Mouse (Mus musculus) central nervous system, embryonic 14 days (tissue): ENCODE data around the gene Osgep. TPM values are rescaled to one million over a fixed set of nuclear protein-coding genes. Genes with fewer than 3 reads are reported as not detected.

Experiments
- polyA plus RNA-seq: library from polyadenylated mRNA; depleted of rRNA; stranded (reverse); fragments of >200 nt; gene quantifications from 2 replicates; pipeline ENCODE4 v1.2.3, GENCODE M21; 2012; rRNA removed

Gene Osgep
- polyA plus RNA-seq, result 122 and 139 TPM in 2 replicates

GRCm38 (mm10) chr14:50924281-50925064 lies at the start of gene Osgep, which contains the start of gene Apex1:
Gene Osgep (minus strand): TSS chr14:50924893.
Gene Apex1 (plus strand): TSS chr14:50924968.

GRCm38 (mm10) chr14:50955942-50956508 lies 31.3 kb upstream of the Osgep start, which contains the start of gene Pnp2:
Gene Pnp2 (plus strand): TSS chr14:50955992.

GRCm38 (mm10) chr14:50943932-50944667 lies 19.4 kb upstream of the Osgep start, which contains the start of gene Gm49342:
Gene Gm49342 (plus strand): TSS chr14:50944517.

GRCm38 (mm10) chr14:50930754-50931492 lies 6.2 kb upstream of the Osgep start, which contains the start of the genes Pip4p1 and Pnp:
Gene Pip4p1 (minus strand): TSS chr14:50930856.
Gene Pnp (plus strand): TSS chr14:50931082.

GRCm38 (mm10) chr14:50897374-50897765 lies 27.3 kb downstream of the Osgep start, which contains the start of gene Klhl33:
Gene Klhl33 (minus strand): TSS chr14:50897507.

GRCm38 (mm10) chr14:50869889-50870804 lies 54.5 kb downstream of the Osgep start, which contains the start of gene Tep1:
Gene Tep1 (minus strand): TSS chr14:50870560.

Other genes starting within 250 kb of the Osgep start
- not detected in 2 replicates for gene Olfr747, start 231.7 kb downstream of the Osgep start, polyA plus RNA-seq
- gene Olfr748, start 217.5 kb downstream of the Osgep start, polyA plus RNA-seq, result not detected in 2 replicates
- gene Olfr749, start 179.8 kb downstream of the Osgep start, polyA plus RNA-seq, result not detected in 2 replicates
- 103 and 110 TPM in 2 replicates for gene Ttc5, start 139.4 kb downstream of the Osgep start, polyA plus RNA-seq
- gene Ccnb1ip1, start 117.2 kb downstream of the Osgep start, polyA plus RNA-seq, result 0.04 and 0.08 TPM in 2 replicates
- 81.9 and 85.9 TPM in 2 replicates for gene Parp2, start 117.1 kb downstream of the Osgep start, polyA plus RNA-seq
- gene Tep1, start 54.3 kb downstream of the Osgep start, polyA plus RNA-seq, result 4.2 and 6.1 TPM in 2 replicates
- 0.79 and 1.2 TPM in 2 replicates for gene Klhl33, start 27.4 kb downstream of the Osgep start, polyA plus RNA-seq
- 167 and 214 TPM in 2 replicates for gene Apex1, start 75 bp upstream of the Osgep start, polyA plus RNA-seq
- 129 and 137 TPM in 2 replicates for gene Pip4p1, start 6.0 kb upstream of the Osgep start, polyA plus RNA-seq
- gene Pnp, start 6.2 kb upstream of the Osgep start, polyA plus RNA-seq, result 22.1 and 24.5 TPM in 2 replicates
- gene Gm49342, start 19.6 kb upstream of the Osgep start, polyA plus RNA-seq, result 28.5 and 35.7 TPM in 2 replicates
- 0.23 and 0.28 TPM in 2 replicates for gene Pnp2, start 31.1 kb upstream of the Osgep start, polyA plus RNA-seq
- gene Rnase10, start 82.9 kb upstream of the Osgep start, polyA plus RNA-seq, result 0.04 TPM in 1 of 2 replicates, not detected in the other
- gene Rnase9, start 117.0 kb upstream of the Osgep start, polyA plus RNA-seq, result not detected in 2 replicates
- not detected in 2 replicates for gene Rnase11, start 125.3 kb upstream of the Osgep start, polyA plus RNA-seq
- not detected in 2 replicates for gene Rnase12, start 132.8 kb upstream of the Osgep start, polyA plus RNA-seq
- gene Olfr750, start 149.5 kb upstream of the Osgep start, polyA plus RNA-seq, result not detected in 2 replicates
- 14.3 and 24.3 TPM in 2 replicates for gene Rnase4, start 166.2 kb upstream of the Osgep start, polyA plus RNA-seq
- 4.3 and 6.9 TPM in 2 replicates for gene Ang, start 166.3 kb upstream of the Osgep start, polyA plus RNA-seq
- gene Eddm3b, start 189.5 kb upstream of the Osgep start, polyA plus RNA-seq, result not detected in 2 replicates
- gene Rnase6, start 199.0 kb upstream of the Osgep start, polyA plus RNA-seq, result 0.35 and 0.66 TPM in 2 replicates
- gene Rnase1, start 221.9 kb upstream of the Osgep start, polyA plus RNA-seq, result 0.25 and 0.31 TPM in 2 replicates
- not detected in 2 replicates for gene Rnase2b, start 237.4 kb upstream of the Osgep start, polyA plus RNA-seq